Mouse (Mus musculus) hindbrain, embryonic 11.5 days (tissue): Measurements from ENCODE around the gene Trpv4. TPM values are rescaled to one million over a fixed set of nuclear protein-coding genes. Genes with fewer than 3 reads are reported as not detected.

Source experiments
- ATAC-seq: fragments of 200-750 bp; cut with Nextera tagmentation; 2 replicates; pipeline ENCODE4 v1.8.0; 2017; ENCODE audit warnings: mild to moderate bottlenecking, moderate TSS enrichment, moderate library complexity; ENCODE audit not compliant: low FRiP score
- DNase-seq: peaks from one replicate; pipeline ENCODE4 v3.0.0-alpha.2; 2015; ENCODE audit warnings: low spot score
- H3K27ac ChIP-seq: fragments of 300-500 bp; sonication (generic); 2 replicates; pipeline ENCODE4 v1.5.1; 2014; ENCODE audit warnings: mild to moderate bottlenecking, low read depth, low read length
- H3K27me3 ChIP-seq: fragments of 300-500 bp; sonication (generic); 2 replicates; pipeline ENCODE4 v1.6.1; 2014; ENCODE audit warnings: mild to moderate bottlenecking, low read length, moderate library complexity, mixed read lengths; ENCODE audit not compliant: control insufficient read depth, insufficient read depth
- H3K36me3 ChIP-seq: fragments of 300-500 bp; sonication (generic); 2 replicates; pipeline ENCODE4 v1.6.1; 2014; ENCODE audit warnings: mild to moderate bottlenecking, low read length, moderate library complexity, mixed read lengths; ENCODE audit not compliant: control insufficient read depth, insufficient read depth
- H3K4me1 ChIP-seq: fragments of 300-500 bp; sonication (generic); replicated peaks from 2 replicates; pipeline ENCODE4 v1.6.1; 2014; ENCODE audit warnings: low read length, mixed read lengths; ENCODE audit not compliant: control insufficient read depth, insufficient read depth
- H3K4me2 ChIP-seq: fragments of 300-500 bp; sonication (generic); replicated peaks from 2 replicates; pipeline ENCODE4 v1.6.1; 2014; ENCODE audit warnings: mild to moderate bottlenecking, low read depth, low read length
- H3K4me3 ChIP-seq: fragments of 300-500 bp; sonication (generic); 2 replicates; pipeline ENCODE4 v1.5.1; 2014; ENCODE audit warnings: low read depth, low read length
- H3K9ac ChIP-seq: fragments of 300-500 bp; sonication (generic); 2 replicates; pipeline ENCODE4 v1.6.1; 2014; ENCODE audit warnings: low read depth, low read length
- H3K9me3 ChIP-seq: fragments of 300-500 bp; sonication (generic); 2 replicates; pipeline ENCODE4 v1.6.1; 2016; ENCODE audit warnings: low read length; ENCODE audit not compliant: control insufficient read depth
- WGBS: fragments of 180-500 bp; shearing (Covaris S2); extraction: QIAGEN DNeasy Blood & Tissue Kit; methylation state at CpG from one replicate; pipeline ENCODE4 v1.1.7; 2014; 5-methylcytosine and 5-hydroxymethylcytosine counted together
- polyA plus RNA-seq: library from polyadenylated mRNA; unstranded; fragments of >200 nt; fragmentation: Nextera tagmentation; extraction: Ambion mirVana; gene quantifications from 2 replicates; pipeline ENCODE4 v1.2.1, GENCODE M21; 2014

Gene Trpv4
- polyA plus RNA-seq, 1 experiment from 2014 or later, result 0.85 TPM

GRCm38 (mm10) chr5:114679841-114680591, 21.8 kb upstream of the Trpv4 start:
- peak overlapping the region; percentile 24; the same call in 1 of the 2 replicates for H3K9ac ChIP-seq

GRCm38 (mm10) chr5:114674594-114674993, 16.4 kb upstream of the Trpv4 start:
- no peaks in the 10 kb centered on the region; the same call in 1 of the 2 replicates for H3K36me3 ChIP-seq
- no peaks in the 10 kb centered on the region; the same call in 1 of the 2 replicates for H3K4me1 ChIP-seq
- 89% methylated on average over 8 of the region's 8 CpGs for WGBS
- no peak overlapping the region for H3K4me3 ChIP-seq
- H3K27ac ChIP-seq, result no peak overlapping the region
- H3K9ac ChIP-seq, result no peak overlapping the region
- no peak overlapping the region for H3K4me2 ChIP-seq
- no peaks in the 10 kb centered on the region for H3K27me3 ChIP-seq
- no peak for DNase-seq
- no peaks in the 10 kb centered on the region for H3K9me3 ChIP-seq
- no peak for ATAC-seq

More at GRCm38 (mm10) chr5:114679841-114680591, 21.8 kb upstream of the Trpv4 start:
- ATAC-seq, result no peak
- Histone ChIP-seq H3K9me3 (no peaks in the 10 kb centered on the region), H3K36me3 (no peaks in the 10 kb centered on the region; the same call in 1 of the 2 replicates), H3K4me2 (no peak overlapping the region), H3K4me3 (no peak overlapping the region), H3K4me1 (peaks cover 3% of the 10 kb centered on the region; the same call in 1 of the 2 replicates), H3K27ac (0 out of 2 replicates have a peak overlapping the region, but pooled peaks have one; percentile 10), H3K27me3 (no peaks in the 10 kb centered on the region)
- no peak for DNase-seq
- 68% methylated on average over 17 of the region's 17 CpGs for WGBS

- no peaks in the 10 kb centered on the region for H3K4me1 ChIP-seq
- WGBS, result 86% methylated on average over 13 of the region's 13 CpGs
- no peaks in the 10 kb centered on the region for H3K27me3 ChIP-seq
- H3K4me3 ChIP-seq, result no peak overlapping the region
- H3K9me3 ChIP-seq, result no peaks in the 10 kb centered on the region
- H3K4me2 ChIP-seq, result no peak overlapping the region
- no peak overlapping the region for H3K9ac ChIP-seq
- no peak for ATAC-seq
- H3K27ac ChIP-seq, result no peak overlapping the region
- DNase-seq, result no peak
- H3K36me3 ChIP-seq, result no peaks in the 10 kb centered on the region; the same call in 1 of the 2 replicates
These were observed 14.9 kb upstream of the Trpv4 start for GRCm38 (mm10) chr5:114673114-114673513.

GRCm38 (mm10) chr5:114669014-114669413, 10.8 kb upstream of the Trpv4 start:
- Histone ChIP-seq H3K9ac (no peak overlapping the region), H3K27ac (no peak overlapping the region), H3K36me3 (no peaks in the 10 kb centered on the region), H3K27me3 (no peaks in the 10 kb centered on the region), H3K9me3 (no peaks in the 10 kb centered on the region), H3K4me1 (no peaks in the 10 kb centered on the region), H3K4me2 (no peak overlapping the region), H3K4me3 (no peak overlapping the region)
- no peak for DNase-seq
- 92% methylated on average over 5 of the region's 5 CpGs for WGBS
- no peak for ATAC-seq

GRCm38 (mm10) chr5:114667228-114667856, 9.1 kb upstream of the Trpv4 start:
- Histone ChIP-seq H3K4me1 (no peaks in the 10 kb centered on the region), H3K9me3 (no peaks in the 10 kb centered on the region), H3K4me2 (peak overlapping the region; percentile 45), H3K27me3 (no peaks in the 10 kb centered on the region), H3K36me3 (no peaks in the 10 kb centered on the region), H3K27ac (no peak overlapping the region), H3K4me3 (peak overlapping the region; percentile 26; the same call in 1 of the 2 replicates), H3K9ac (no peak overlapping the region)
- 4% methylated on average over 36 of the region's 36 CpGs for WGBS
- peak; percentile 99 for DNase-seq
- peak; percentile 88 for ATAC-seq

- no peaks in the 10 kb centered on the region for H3K9me3 ChIP-seq
- H3K4me3 ChIP-seq, result no peak overlapping the region
- no peak for DNase-seq
- H3K9ac ChIP-seq, result no peak overlapping the region
- H3K4me1 ChIP-seq, result no peaks in the 10 kb centered on the region
- no peak overlapping the region for H3K27ac ChIP-seq
- no peaks in the 10 kb centered on the region for H3K36me3 ChIP-seq
- ATAC-seq, result no peak
- H3K27me3 ChIP-seq, result no peaks in the 10 kb centered on the region
- no peak overlapping the region for H3K4me2 ChIP-seq
- WGBS, result 74% methylated on average over 1 of the region's 1 CpGs
These were observed 8.4 kb upstream of the Trpv4 start for GRCm38 (mm10) chr5:114666659-114667058.

- Histone ChIP-seq H3K4me1 (no peaks in the 10 kb centered on the region), H3K36me3 (no peaks in the 10 kb centered on the region), H3K9me3 (no peaks in the 10 kb centered on the region), H3K4me3 (no peak overlapping the region), H3K27ac (no peak overlapping the region), H3K4me2 (no peak overlapping the region), H3K27me3 (no peaks in the 10 kb centered on the region), H3K9ac (no peak overlapping the region)
- ATAC-seq (no peak), DNase-seq (no peak)
- WGBS, result 78% methylated on average over 7 of the region's 7 CpGs
These were observed 6.5 kb upstream of the Trpv4 start for GRCm38 (mm10) chr5:114664750-114665149.

- 82% methylated on average over 4 of the region's 4 CpGs for WGBS
- DNase-seq (no peak), ATAC-seq (no peak)
- Histone ChIP-seq H3K4me2 (no peak overlapping the region), H3K9ac (no peak overlapping the region), H3K27ac (no peak overlapping the region), H3K4me3 (no peak overlapping the region), H3K4me1 (no peaks in the 10 kb centered on the region), H3K36me3 (no peaks in the 10 kb centered on the region), H3K27me3 (peaks cover 4% of the 10 kb centered on the region; the same call in 1 of the 2 replicates), H3K9me3 (no peaks in the 10 kb centered on the region)
These were observed 5.9 kb upstream of the Trpv4 start for GRCm38 (mm10) chr5:114664139-114664538.
